ENCODE assay signal across 23 mouse cellular contexts in genomic region chr13:24169658-24170057, GRCm38 (mm10).
DNase-seq lines count a peak whose midpoint lies in the region; ATAC-seq and TF ChIP-seq lines count a peak whose summit lies in the region.
"Had no signal": no experiment of that assay in that cellular context is flagged by ENCODE, and none has a peak within 500 bp of the region (broad histone marks: within the 10 kb centered on the region; RNA-seq: fewer than 3 reads in every experiment).

No protein-coding gene starts in this region.

- peak; percentile 65; the same call in 1 of the 2 replicates for ATAC-seq in forebrain, embryonic 13.5 days
- no peak for ATAC-seq in forebrain, embryonic 11.5 days (replicated peaks; ENCODE audit: low FRiP score)
- ATAC-seq: CD4-positive, CD25-positive, alpha-beta regulatory T cell, adult 4 months; hindbrain, postnatal 0 days had no signal

- no peaks in the 10 kb centered on the region for H3K36me3 ChIP-seq in forebrain, embryonic 13.5 days (ENCODE audit: poor library complexity, severe bottlenecking)
- H3K36me3 ChIP-seq in forebrain, embryonic 11.5 days (ENCODE audit: control insufficient read depth, insufficient read depth, low read length): no peaks in the 10 kb centered on the region
- H3K36me3 ChIP-seq: embryonic facial prominence, embryonic 15.5 days; G1E; heart, embryonic 10.5 days had no signal

- H3K4me2 ChIP-seq in forebrain, embryonic 13.5 days: no peak overlapping the region
- no peak overlapping the region for H3K4me2 ChIP-seq in forebrain, embryonic 11.5 days (ENCODE audit: low read depth, low read length, severe bottlenecking)
- H3K4me2 ChIP-seq: embryonic facial prominence, embryonic 15.5 days; hindbrain, embryonic 13.5 days had no signal

- H3K9ac ChIP-seq in forebrain, embryonic 13.5 days: no peak overlapping the region
- no peak overlapping the region for H3K9ac ChIP-seq in forebrain, embryonic 11.5 days (ENCODE audit: low read length)
- H3K9ac ChIP-seq: embryonic facial prominence, embryonic 15.5 days; hindbrain, embryonic 13.5 days had no signal

- TF ChIP-seq POLR2A in brain, embryonic 14.5 days (IDR thresholded peaks at IDR 0.05; ENCODE audit: borderline replicate concordance, extremely low read depth, insufficient read depth, insufficient read length, poor library complexity, severe bottlenecking): no peak

- H3K4me3 ChIP-seq in forebrain, embryonic 13.5 days: no peak overlapping the region
- no peak overlapping the region for H3K4me3 ChIP-seq in forebrain, embryonic 11.5 days (ENCODE audit: low read depth, low read length)
- H3K4me3 ChIP-seq: embryonic facial prominence, embryonic 15.5 days; erythroblast, embryonic 14.5 days; heart, embryonic 10.5 days; hindbrain, embryonic 13.5 days had no signal

- no peak for DNase-seq in forebrain, embryonic 11.5 days (ENCODE audit: low spot score)
- DNase-seq in layer of hippocampus, adult 9-10 months (ENCODE audit: low spot score): peak; percentile 16
- DNase-seq in layer of hippocampus, postnatal 10 days (ENCODE audit: low spot score in 2 of 2): no peak
- peak; percentile 75 for DNase-seq in brain, embryonic 14.5 days (ENCODE audit: low read depth)
- no peak for DNase-seq in gastrocnemius, postnatal 4 days (ENCODE audit: low spot score in 2 of 2)
- no peak for DNase-seq in embryo, embryonic 11 days
- DNase-seq: adrenal gland, adult 8-10 months; adrenal gland, postnatal 36 days; B cell, adult 2 months; cerebellum, adult 9-11 months; gastrocnemius, postnatal 36 days; heart, adult 18-20 months; heart, postnatal 10 days; kidney, adult 11 months; kidney, adult 9 months had no signal

- H3K9me3 ChIP-seq in forebrain, embryonic 13.5 days (replicated peaks): no peaks in the 10 kb centered on the region
- H3K9me3 ChIP-seq in forebrain, embryonic 11.5 days (ENCODE audit: control insufficient read depth, low read length): no peaks in the 10 kb centered on the region
- H3K9me3 ChIP-seq: embryonic facial prominence, embryonic 15.5 days; G1E; heart, embryonic 10.5 days; hindbrain, embryonic 13.5 days had no signal

- no peaks in the 10 kb centered on the region for H3K27me3 ChIP-seq in forebrain, embryonic 13.5 days
- no peaks in the 10 kb centered on the region for H3K27me3 ChIP-seq in forebrain, embryonic 11.5 days (ENCODE audit: control insufficient read depth, insufficient read depth, low read length)
- H3K27me3 ChIP-seq: embryonic facial prominence, embryonic 15.5 days; hindbrain, embryonic 13.5 days had no signal

- WGBS in forebrain, embryonic 13.5 days: 83% methylated on average over 1 of the region's 1 CpGs
- WGBS in forebrain, embryonic 11.5 days: 94% methylated on average over 1 of the region's 1 CpGs

- H3K4me1 ChIP-seq in forebrain, embryonic 13.5 days: 0 out of 2 replicates have a peak, but pooled peaks cover 2% of the 10 kb centered on the region
- no peaks in the 10 kb centered on the region for H3K4me1 ChIP-seq in forebrain, embryonic 11.5 days (replicated peaks; ENCODE audit: control insufficient read depth, insufficient read depth, low read length)
- H3K4me1 ChIP-seq: heart, embryonic 10.5 days; hindbrain, embryonic 13.5 days had no signal

- no peak overlapping the region for H3K27ac ChIP-seq in forebrain, embryonic 13.5 days
- H3K27ac ChIP-seq in forebrain, embryonic 11.5 days (ENCODE audit: low read depth, low read length): no peak overlapping the region
- H3K27ac ChIP-seq: embryonic facial prominence, embryonic 15.5 days; heart, embryonic 10.5 days; hindbrain, embryonic 13.5 days; hindbrain, postnatal 0 days had no signal

- no peak for TF ChIP-seq CTCF in brain, embryonic 14.5 days (IDR thresholded peaks at IDR 0.05; ENCODE audit: borderline replicate concordance, extremely low read depth, insufficient read depth, insufficient read length)

Comparison
In these comparisons a context has a peak if more than half of its experiments do, and no peak if none do; other contexts are left out.
1. DNase-seq: peak in layer of hippocampus, adult 9-10 months (single experiment) and brain, embryonic 14.5 days (single experiment); none in forebrain, embryonic 11.5 days (single experiment), layer of hippocampus, postnatal 10 days (0 of 2), gastrocnemius, postnatal 4 days (0 of 2) and embryo, embryonic 11 days (single experiment).